Mouse (Mus musculus) forelimb bud, embryonic 11.5 days (tissue): Measurements from ENCODE around the gene Perp.

Source experiments
- DNase-seq: peaks from one replicate; pipeline ENCODE4 v3.0.0-alpha.2; 2012; ENCODE audit warnings: low read depth, low spot score

The Perp gene

GRCm38 (mm10) chr10:18861418-18861817, 16.6 kb downstream of the Perp start:
- DNase-seq, result no peak

- DNase-seq, result no peak
Observed at GRCm38 (mm10) chr10:18863332-18863731, 18.5 kb downstream of the Perp start.

GRCm38 (mm10) chr10:18864753-18865152, 19.9 kb downstream of the Perp start:
- no peak for DNase-seq

DNA sequence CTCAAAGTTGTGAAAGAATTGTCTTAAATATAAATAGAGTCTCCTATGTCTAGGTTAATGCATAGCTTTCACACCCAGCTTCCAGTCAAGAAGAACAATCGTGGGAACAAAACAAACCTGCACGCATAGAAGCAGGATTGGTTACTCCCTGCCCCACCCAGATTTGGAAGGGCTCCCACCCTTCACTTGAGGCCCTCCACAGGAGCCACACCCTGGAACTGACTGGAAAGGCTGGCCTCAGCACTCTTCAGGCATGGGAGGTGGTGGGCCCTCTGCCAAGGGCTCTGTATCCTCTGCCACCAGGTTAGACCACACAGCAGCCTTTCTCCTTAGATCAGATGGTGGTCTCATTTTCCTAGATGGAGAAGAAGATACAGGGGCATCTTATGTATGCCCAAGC, 26.2 kb downstream of the Perp start:
- no peak for DNase-seq

GRCm38 (mm10) chr10:18876211-18876610, 31.4 kb downstream of the Perp start:
- no peak for DNase-seq

DNA sequence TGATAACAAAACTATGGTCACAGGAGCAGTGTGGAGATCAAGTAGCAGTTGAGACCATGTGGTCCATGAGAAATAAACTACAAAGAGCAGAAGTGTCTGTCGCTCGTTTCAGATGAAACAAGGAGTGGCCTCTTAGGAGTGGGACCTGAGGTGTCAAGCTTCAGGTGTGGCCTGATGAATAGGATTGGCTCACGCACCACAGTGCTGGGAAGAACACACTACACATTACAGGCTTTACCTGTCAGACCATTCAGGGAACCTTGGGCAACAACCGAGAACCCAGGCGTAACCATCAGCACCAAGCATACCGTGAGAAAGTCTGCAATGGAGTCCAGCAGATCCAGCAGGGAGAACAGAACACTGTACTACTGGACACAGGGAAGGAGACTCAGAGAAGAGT, 33.3 kb downstream of the Perp start:
- DNase-seq, result no peak

DNA sequence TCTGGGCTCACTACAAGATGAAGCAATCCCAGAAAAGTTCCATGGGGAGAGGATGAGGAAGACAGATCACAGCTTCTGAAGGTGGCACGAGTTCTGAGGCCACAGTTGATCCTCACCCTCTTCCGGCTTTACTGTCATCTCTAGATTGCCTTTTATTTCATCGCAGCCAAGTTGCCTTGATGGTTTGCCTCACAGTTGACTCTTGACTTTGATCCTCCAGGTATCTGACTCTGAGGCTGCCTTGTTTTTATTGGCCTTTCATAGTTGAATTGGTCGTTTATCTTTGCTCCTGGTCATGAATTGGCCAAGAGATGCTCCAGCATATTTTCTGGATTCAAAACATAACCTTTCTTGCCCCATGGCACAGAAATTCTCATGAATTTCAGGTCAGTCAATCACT, 34.3 kb downstream of the Perp start:
- no peak for DNase-seq

GRCm38 (mm10) chr10:18879690-18880089, 34.9 kb downstream of the Perp start:
- DNase-seq, result no peak

DNA sequence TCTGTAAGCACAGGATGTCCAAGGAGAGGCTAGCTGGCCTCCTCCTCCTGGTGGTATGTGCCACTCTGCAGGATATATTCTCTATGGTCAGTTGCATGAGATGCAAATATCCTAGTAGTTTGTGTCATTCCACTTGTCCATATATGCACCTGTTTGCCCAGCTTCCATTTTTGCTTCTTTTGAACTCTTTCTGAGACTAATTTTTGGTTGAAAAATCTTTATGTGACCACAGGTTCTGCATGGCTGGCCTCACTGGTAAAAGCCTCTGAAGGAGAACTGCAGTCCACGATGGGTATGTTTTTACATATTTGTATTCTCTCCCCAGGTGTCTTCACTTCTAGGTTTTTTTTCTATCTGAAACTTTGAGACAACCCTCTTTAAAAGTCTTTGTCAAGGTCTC, 37.4 kb downstream of the Perp start:
- no peak for DNase-seq

- DNase-seq, result no peak
Observed at GRCm38 (mm10) chr10:18886918-18887625, 42.3 kb downstream of the Perp start.

GRCm38 (mm10) chr10:18888751-18889150, 43.9 kb downstream of the Perp start:
- DNase-seq, result no peak

- DNase-seq, result no peak
Observed at GRCm38 (mm10) chr10:18889255-18889654, 44.4 kb downstream of the Perp start.

DNA sequence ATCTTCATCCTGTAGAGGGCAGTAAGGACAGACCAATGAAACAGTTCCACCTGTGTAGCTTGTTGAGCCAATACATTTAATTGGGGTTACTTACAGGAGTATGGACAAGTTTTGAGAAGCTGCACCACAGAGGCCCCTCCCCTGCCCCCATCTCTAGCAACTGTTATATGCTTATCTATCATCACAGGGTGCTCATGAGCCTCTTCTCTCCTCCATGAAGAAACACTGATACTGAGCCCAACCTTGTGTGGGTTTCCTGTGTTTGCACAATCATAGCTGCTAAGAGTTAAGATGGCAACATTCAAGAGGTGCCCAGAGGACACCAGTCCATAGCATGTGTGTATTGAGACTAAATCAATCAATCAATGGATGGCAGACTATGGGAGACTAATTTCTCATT, 46.3 kb downstream of the Perp start:
- no peak for DNase-seq

DNA sequence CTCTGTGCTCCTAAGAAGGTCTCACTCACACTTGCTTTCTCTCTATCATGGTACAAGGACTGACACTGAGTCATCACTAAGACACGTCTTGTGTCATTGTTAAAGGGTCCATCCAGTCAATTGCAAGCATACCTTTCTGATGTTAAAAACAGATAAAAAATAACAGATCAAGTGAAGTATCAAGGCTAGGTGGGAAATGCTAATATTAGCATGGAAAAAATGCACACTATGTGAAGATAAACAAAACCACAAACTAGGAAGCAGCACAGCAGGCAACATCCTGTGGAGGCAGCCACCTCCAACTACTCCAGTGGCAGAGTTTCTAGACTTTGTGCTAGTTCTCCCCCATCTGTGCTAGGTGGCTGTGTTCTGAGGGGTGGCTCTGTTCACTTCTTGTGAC, 47.3 kb downstream of the Perp start:
- DNase-seq, result no peak

GRCm38 (mm10) chr10:18894259-18895166, 49.7 kb downstream of the Perp start:
- no peak for DNase-seq

GRCm38 (mm10) chr10:18904108-18904507, 59.3 kb downstream of the Perp start:
- peak; percentile 40 for DNase-seq
